Mouse (Mus musculus) T-helper 2 cell (primary cell): ENCODE measurements around the gene Gm20388.

Experiments
- in situ Hi-C: fragments of 300-600 bp; cut with MboI, MseI; formaldehyde crosslinking; loops from one replicate; pipeline ENCODE4 v1.15.1; 2025; ENCODE audit warnings: high pct_unique_total_duplicates

Gene Gm20388

GRCm38 (mm10) chr8:124033400-124033799 is 4122.8 kb downstream of the Gm20388 start:
- in situ Hi-C loops, result loop anchor here (10.0 kb wide), 1 partner anchor 1659 kb away; the partner anchor contains the start of gene Zc3h18

GRCm38 (mm10) chr8:124038121-124038520 is 4127.5 kb downstream of the Gm20388 start:
- in situ Hi-C loops, result loop anchor here (10.0 kb wide), 1 partner anchor 1663 kb away; the partner anchor contains the start of gene Zc3h18

GRCm38 (mm10) chr8:124039351-124039750 is 4128.7 kb downstream of the Gm20388 start:
- in situ Hi-C loops, result loop anchor here (10.0 kb wide), 1 partner anchor 1665 kb away; the partner anchor contains the start of gene Zc3h18

- in situ Hi-C loops, result no loop called here
Measured at GRCm38 (mm10) chr8:124042201-124042600, 4131.6 kb downstream of the Gm20388 start.

GRCm38 (mm10) chr8:124044421-124044820 is 4133.8 kb downstream of the Gm20388 start:
- in situ Hi-C loops, result no loop called here

- in situ Hi-C loops, result no loop called here
Measured at GRCm38 (mm10) chr8:124044931-124045330, 4134.3 kb downstream of the Gm20388 start.

- in situ Hi-C loops, result no loop called here
Measured at GRCm38 (mm10) chr8:124045856-124046255, 4135.2 kb downstream of the Gm20388 start.

GRCm38 (mm10) chr8:124052110-124052509 is 4141.5 kb downstream of the Gm20388 start:
- in situ Hi-C loops, result loop anchor here (5.0 kb wide), 1 partner anchor 295 kb away; no protein-coding TSS in a partner anchor

- in situ Hi-C loops, result loop anchor here (5.0 kb wide), 1 partner anchor 295 kb away; no protein-coding TSS in a partner anchor
Measured at GRCm38 (mm10) chr8:124052568-124052967, 4141.9 kb downstream of the Gm20388 start.

- in situ Hi-C loops, result no loop called here
Measured at GRCm38 (mm10) chr8:124056832-124057655, 4146.4 kb downstream of the Gm20388 start.

GRCm38 (mm10) chr8:124066325-124067058 is 4155.9 kb downstream of the Gm20388 start:
- in situ Hi-C loops, result no loop called here

- in situ Hi-C loops, result no loop called here
Measured at GRCm38 (mm10) chr8:124067059-124067750, 4156.6 kb downstream of the Gm20388 start.

- in situ Hi-C loops, result no loop called here
Measured at GRCm38 (mm10) chr8:124070363-124071324, 4160.0 kb downstream of the Gm20388 start.

- in situ Hi-C loops, result no loop called here
Measured at GRCm38 (mm10) chr8:124075977-124076376, 4165.3 kb downstream of the Gm20388 start.

GRCm38 (mm10) chr8:124076416-124076815 is 4165.8 kb downstream of the Gm20388 start:
- in situ Hi-C loops, result no loop called here

- in situ Hi-C loops, result no loop called here
Measured at GRCm38 (mm10) chr8:124077377-124077776, 4166.7 kb downstream of the Gm20388 start.

- in situ Hi-C loops, result no loop called here
Measured at GRCm38 (mm10) chr8:124077998-124078397, 4167.4 kb downstream of the Gm20388 start.

GRCm38 (mm10) chr8:124078969-124079368 is 4168.3 kb downstream of the Gm20388 start:
- in situ Hi-C loops, result no loop called here

GRCm38 (mm10) chr8:124080467-124081326 is 4170.1 kb downstream of the Gm20388 start:
- in situ Hi-C loops, result no loop called here

- in situ Hi-C loops, result no loop called here
Measured at GRCm38 (mm10) chr8:124082616-124083015, 4172.0 kb downstream of the Gm20388 start.
